Mouse (Mus musculus): ENCODE data around the gene Hcfc1r1. TPM values are rescaled to one million over a fixed set of nuclear protein-coding genes. Genes with fewer than 3 reads are reported as not detected.

Gene Hcfc1r1
- polyA plus RNA-seq, 1 experiment from 2014 or later = 297 TPM

DNA sequence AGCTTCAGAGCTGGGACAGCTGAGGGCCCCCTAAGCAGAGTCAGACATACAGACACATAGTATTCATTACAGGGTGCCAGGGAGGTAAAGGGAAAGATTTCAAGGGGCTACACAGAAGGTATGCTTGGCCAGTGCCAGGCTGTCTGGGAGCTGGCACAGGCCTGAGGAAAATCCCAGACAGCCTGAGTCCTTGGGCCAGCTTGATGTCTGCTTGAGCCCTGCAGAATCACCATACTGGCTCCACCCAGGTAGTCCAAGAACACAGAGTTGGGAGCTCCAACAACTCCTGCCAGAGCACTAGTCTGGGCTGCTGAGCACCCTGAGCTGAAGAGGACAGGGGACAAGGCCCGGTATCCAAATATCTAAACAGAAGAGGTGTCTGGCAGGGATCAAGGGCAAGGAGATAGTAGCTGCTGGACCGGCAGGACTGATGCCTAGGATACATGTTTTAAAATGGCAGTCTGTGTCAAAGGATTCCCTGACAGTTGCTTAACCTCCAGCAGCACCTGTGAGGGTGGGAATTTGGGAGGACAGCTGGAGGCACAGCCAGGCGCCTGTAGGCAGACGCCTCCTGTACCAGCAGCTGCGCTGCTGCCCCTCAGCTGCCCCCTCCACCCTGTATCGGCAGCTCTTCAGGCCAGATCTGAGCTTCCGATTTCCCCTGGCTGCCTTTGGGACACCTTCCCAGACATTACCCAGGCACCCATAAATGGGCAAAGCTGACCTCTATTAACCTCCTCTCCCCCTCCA, 49.2 kb downstream of the Hcfc1r1 start, which contains the start of gene 1520401A03Rik:
Gene 1520401A03Rik, minus strand, starts transcription at position 408 of the 750 bp plus-strand sequence.
- peaks cover 13% of the 10 kb centered on the region for H3K4me1 ChIP-seq
- no peaks in the 10 kb centered on the region for H3K9me3 ChIP-seq
- H3K4me2 ChIP-seq = no peak within 1 kb of the TSS
- ATAC-seq (ENCODE audit: extremely low read depth, insufficient number of reproducible peaks, low FRiP score, low TSS enrichment) = no peak
- no peak within 1 kb of the TSS for H3K4me3 ChIP-seq
- 36% methylated on average over 7 of the region's 7 CpGs for WGBS
- no peaks in the 10 kb centered on the region for H3K36me3 ChIP-seq
- no peak within 1 kb of the TSS for H3K27ac ChIP-seq (replicated peaks)
- H3K9ac ChIP-seq = 0 out of 2 replicates have a peak within 1 kb of the TSS, but pooled peaks have one; percentile 1
- peaks cover 24% of the 10 kb centered on the region for H3K27me3 ChIP-seq (replicated peaks)

Other genes starting within 250 kb of the Hcfc1r1 start
- not detected in 2 replicates for gene Vmn2r117, start 193.9 kb upstream of the Hcfc1r1 start, polyA plus RNA-seq (2015; fragmentation: Nextera tagmentation; extraction: Ambion mirVana)
- gene Zfp213, start 109.4 kb upstream of the Hcfc1r1 start, polyA plus RNA-seq (2015; fragmentation: Nextera tagmentation; extraction: Ambion mirVana) = 12.7 and 13.3 TPM in 2 replicates
- gene Zfp13, start 74.1 kb upstream of the Hcfc1r1 start, polyA plus RNA-seq (2015; fragmentation: Nextera tagmentation; extraction: Ambion mirVana) = 9.2 and 9.3 TPM in 2 replicates
- gene Zscan10, start 72.7 kb upstream of the Hcfc1r1 start, polyA plus RNA-seq (2015; fragmentation: Nextera tagmentation; extraction: Ambion mirVana) = not detected in 2 replicates
- 0.32 and 0.62 TPM in 2 replicates for gene Mmp25, start 28.3 kb upstream of the Hcfc1r1 start, polyA plus RNA-seq (2015; fragmentation: Nextera tagmentation; extraction: Ambion mirVana)
- gene Bicdl2, start 13.1 kb upstream of the Hcfc1r1 start, polyA plus RNA-seq (2015; fragmentation: Nextera tagmentation; extraction: Ambion mirVana) = 0.17 and 0.41 TPM in 2 replicates
- 32.4 and 37.3 TPM in 2 replicates for gene Thoc6, start 286 bp downstream of the Hcfc1r1 start, polyA plus RNA-seq (2015; fragmentation: Nextera tagmentation; extraction: Ambion mirVana)
- 118 and 140 TPM in 2 replicates for gene Tnfrsf12a, start 3.9 kb downstream of the Hcfc1r1 start, polyA plus RNA-seq (2015; fragmentation: Nextera tagmentation; extraction: Ambion mirVana)
- 9.4 and 10.7 TPM in 2 replicates for gene Cldn6, start 5.7 kb downstream of the Hcfc1r1 start, polyA plus RNA-seq (2015; fragmentation: Nextera tagmentation; extraction: Ambion mirVana)
- 0.29 and 0.32 TPM in 2 replicates for gene Cldn9, start 10.4 kb downstream of the Hcfc1r1 start, polyA plus RNA-seq (2015; fragmentation: Nextera tagmentation; extraction: Ambion mirVana)
- 0.11 TPM in 1 of 2 replicates, not detected in the other for gene 1520401A03Rik, start 49.2 kb downstream of the Hcfc1r1 start, polyA plus RNA-seq (2015; fragmentation: Nextera tagmentation; extraction: Ambion mirVana)
- gene Pkmyt1, start 52.7 kb downstream of the Hcfc1r1 start, polyA plus RNA-seq (2015; fragmentation: Nextera tagmentation; extraction: Ambion mirVana) = 30.9 and 31.0 TPM in 2 replicates
- 12.3 and 12.6 TPM in 2 replicates for gene Paqr4, start 67.3 kb downstream of the Hcfc1r1 start, polyA plus RNA-seq (2015; fragmentation: Nextera tagmentation; extraction: Ambion mirVana)
- 0.09 and 0.32 TPM in 2 replicates for gene Kremen2, start 72.2 kb downstream of the Hcfc1r1 start, polyA plus RNA-seq (2015; fragmentation: Nextera tagmentation; extraction: Ambion mirVana)
- 52.1 and 54.1 TPM in 2 replicates for gene Flywch1, start 98.0 kb downstream of the Hcfc1r1 start, polyA plus RNA-seq (2015; fragmentation: Nextera tagmentation; extraction: Ambion mirVana)
- 5.8 and 7.4 TPM in 2 replicates for gene Flywch2, start 112.5 kb downstream of the Hcfc1r1 start, polyA plus RNA-seq (2015; fragmentation: Nextera tagmentation; extraction: Ambion mirVana)
- 319 and 327 TPM in 2 replicates for gene Srrm2, start 116.9 kb downstream of the Hcfc1r1 start, polyA plus RNA-seq (2015; fragmentation: Nextera tagmentation; extraction: Ambion mirVana)
- 875 and 1,018 TPM in 2 replicates for gene Elob, start 155.5 kb downstream of the Hcfc1r1 start, polyA plus RNA-seq (2015; fragmentation: Nextera tagmentation; extraction: Ambion mirVana)
- not detected in 2 replicates for gene Prss33, start 162.5 kb downstream of the Hcfc1r1 start, polyA plus RNA-seq (2015; fragmentation: Nextera tagmentation; extraction: Ambion mirVana)
- 0.15 TPM in 1 of 2 replicates, not detected in the other for gene Prss32, start 170.3 kb downstream of the Hcfc1r1 start, polyA plus RNA-seq (2015; fragmentation: Nextera tagmentation; extraction: Ambion mirVana)
- gene Prss41, start 170.6 kb downstream of the Hcfc1r1 start, polyA plus RNA-seq (2015; fragmentation: Nextera tagmentation; extraction: Ambion mirVana) = 0.20 and 0.29 TPM in 2 replicates
- not detected in 2 replicates for gene Prss21, start 194.5 kb downstream of the Hcfc1r1 start, polyA plus RNA-seq (2015; fragmentation: Nextera tagmentation; extraction: Ambion mirVana)
- gene Dcpp1, start 207.3 kb downstream of the Hcfc1r1 start, polyA plus RNA-seq (2015; fragmentation: Nextera tagmentation; extraction: Ambion mirVana) = 0.32 TPM in 1 of 2 replicates, not detected in the other
- not detected in 2 replicates for gene Dcpp2, start 207.3 kb downstream of the Hcfc1r1 start, polyA plus RNA-seq (2015; fragmentation: Nextera tagmentation; extraction: Ambion mirVana)
- gene Dcpp3, start 243.9 kb downstream of the Hcfc1r1 start, polyA plus RNA-seq (2015; fragmentation: Nextera tagmentation; extraction: Ambion mirVana) = not detected in 2 replicates

Data from heart, embryonic 13.5 days (tissue).